Mouse (Mus musculus) gonadal fat pad, adult 2 months (tissue): ENCODE results near the gene Zfp280b. TPM values are rescaled to one million over a fixed set of nuclear protein-coding genes. Genes with fewer than 3 reads are reported as not detected.
"Not testable (repeated sequence)": the region's sequence is repeated elsewhere in the genome, so short reads cannot be mapped to it uniquely, and the experiment has no call there.

Experiments
- DNase-seq: peaks from one replicate; pipeline ENCODE4 v3.0.0-alpha.2; 2012; ENCODE audit warnings: low read depth
- polyA plus RNA-seq: library from polyadenylated mRNA; depleted of rRNA; stranded (reverse); fragments of >200 nt; gene quantifications from 2 replicates; pipeline ENCODE4 v1.2.3, GENCODE M21; 2012; rRNA removed

Zfp280b gene
- 4.4 and 4.8 TPM in 2 replicates for polyA plus RNA-seq

DNA sequence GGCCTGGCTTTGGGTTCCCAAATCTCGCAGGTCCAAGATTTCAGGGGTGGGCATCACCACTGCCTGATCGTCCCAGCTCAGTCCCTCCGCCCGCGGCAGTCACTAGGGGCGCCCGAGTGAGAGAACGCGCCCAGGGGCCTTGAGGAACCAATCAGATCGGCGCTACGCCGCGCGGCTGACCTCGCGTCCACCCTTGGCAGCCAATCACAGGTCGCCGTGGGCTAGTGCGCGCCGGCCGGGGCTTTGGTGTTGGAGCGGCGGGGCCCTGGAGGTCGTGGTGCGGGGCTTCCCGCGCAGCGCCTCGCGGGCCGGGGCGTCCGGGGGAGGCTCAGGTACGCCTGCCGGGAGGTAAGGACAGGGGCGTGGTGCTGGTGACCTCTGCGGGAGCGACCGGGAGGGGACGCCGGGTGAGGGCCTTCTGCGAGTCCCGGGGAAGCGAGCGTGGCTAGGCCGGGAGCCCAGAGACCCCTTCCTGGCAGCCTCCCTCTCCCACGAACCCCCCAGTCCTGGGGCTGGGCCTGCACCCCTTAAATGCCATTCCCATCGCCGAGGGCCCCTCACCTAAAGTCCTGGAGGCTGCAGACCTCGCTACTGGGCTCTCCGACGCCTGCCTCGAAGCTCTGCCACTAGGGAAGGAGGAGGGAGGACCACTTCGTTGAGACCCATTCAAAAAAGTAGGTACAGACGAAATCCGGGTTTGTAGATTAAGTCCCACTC, at the start of gene Zfp280b:
Gene Zfp280b, plus strand, starts transcription at position 249 of the 717 bp plus-strand sequence.
- DNase-seq: peak; percentile 17

DNA sequence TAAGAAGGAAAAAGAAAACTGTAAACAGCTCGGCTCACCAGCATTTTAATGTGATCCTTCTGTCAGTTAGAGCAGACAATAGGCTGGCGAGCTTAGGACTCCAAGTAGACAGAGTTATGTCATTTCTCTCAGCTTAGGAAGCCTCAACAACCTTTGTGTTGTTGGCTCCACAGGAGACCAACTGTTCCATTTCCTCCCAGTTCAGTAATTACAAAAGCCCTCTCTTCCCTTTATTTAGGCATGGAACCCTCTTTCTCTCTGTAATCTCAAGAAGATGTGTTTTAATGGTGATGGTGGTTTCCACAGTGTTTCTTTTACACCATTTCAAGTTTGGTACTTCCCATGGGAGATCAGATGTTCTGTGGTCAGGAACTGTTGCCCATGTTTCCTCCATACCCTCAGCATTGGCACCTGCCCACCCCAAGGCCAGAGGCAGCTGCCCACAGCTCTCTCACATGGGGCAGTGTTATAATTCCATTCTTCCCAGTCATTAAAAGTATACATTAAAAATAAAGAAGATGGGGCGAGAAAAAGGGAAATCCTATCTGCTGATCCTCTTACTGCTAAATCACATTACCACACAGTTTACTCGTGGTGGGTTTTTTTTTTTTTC, 41.9 kb upstream of the Zfp280b start:
- DNase-seq: no peak

DNA sequence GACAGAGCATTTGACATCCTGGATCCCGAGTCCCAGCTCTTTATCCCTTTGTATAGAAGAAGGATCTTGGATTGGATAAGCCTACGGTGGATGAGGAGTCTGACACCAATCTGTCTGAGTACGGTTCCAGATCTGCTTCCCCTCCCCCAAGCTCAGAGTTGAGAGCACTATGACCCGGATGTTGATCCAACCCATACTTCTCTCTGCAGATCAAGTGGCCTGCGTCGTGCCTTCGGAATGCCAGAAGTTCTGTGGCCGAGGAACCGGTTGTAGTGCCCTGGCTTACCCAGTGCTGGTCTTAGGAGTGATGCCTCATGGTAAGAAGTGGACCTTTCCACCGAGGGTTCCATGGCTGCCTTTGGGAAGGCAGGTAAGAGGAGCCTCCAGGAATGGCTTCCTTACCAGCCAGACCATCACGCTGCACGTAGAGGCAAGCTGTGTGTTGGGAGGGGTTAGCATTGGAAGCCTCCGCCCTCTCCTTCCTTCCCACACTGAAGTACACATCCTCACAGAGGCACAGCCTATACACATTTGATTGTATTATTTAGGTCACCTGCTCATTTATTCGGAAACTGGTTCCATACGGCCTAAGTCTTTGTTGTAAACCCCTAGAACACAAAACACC, 38.7 kb upstream of the Zfp280b start:
- DNase-seq: no peak

- not testable (repeated sequence) for DNase-seq
Measured at GRCm38 (mm10) chr10:75994531-75995210, 37.8 kb upstream of the Zfp280b start.

- no peak for DNase-seq
Measured at GRCm38 (mm10) chr10:75995463-75995862, 37.0 kb upstream of the Zfp280b start.

DNA sequence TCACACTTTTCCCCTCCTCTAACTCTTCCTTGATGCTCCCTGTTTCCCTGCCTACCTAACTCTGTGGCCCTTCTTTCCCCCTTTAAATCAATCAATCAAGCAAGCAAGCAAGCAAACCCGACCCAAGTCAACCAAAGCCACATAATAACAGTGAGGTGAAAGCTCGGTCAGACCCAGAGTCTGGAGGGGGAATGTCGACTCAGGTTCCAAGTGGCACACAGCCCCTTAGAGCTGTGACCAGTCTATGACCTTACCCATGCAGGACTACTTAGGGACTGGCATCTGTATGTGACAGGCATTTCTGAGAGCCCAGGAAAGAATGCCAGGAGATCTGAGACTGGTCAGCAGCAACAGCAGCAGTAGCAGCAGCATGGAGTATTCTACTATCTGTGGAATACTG, 36.1 kb upstream of the Zfp280b start:
- DNase-seq: no peak

- no peak for DNase-seq
Measured at GRCm38 (mm10) chr10:76001160-76001559, 31.3 kb upstream of the Zfp280b start.

DNA sequence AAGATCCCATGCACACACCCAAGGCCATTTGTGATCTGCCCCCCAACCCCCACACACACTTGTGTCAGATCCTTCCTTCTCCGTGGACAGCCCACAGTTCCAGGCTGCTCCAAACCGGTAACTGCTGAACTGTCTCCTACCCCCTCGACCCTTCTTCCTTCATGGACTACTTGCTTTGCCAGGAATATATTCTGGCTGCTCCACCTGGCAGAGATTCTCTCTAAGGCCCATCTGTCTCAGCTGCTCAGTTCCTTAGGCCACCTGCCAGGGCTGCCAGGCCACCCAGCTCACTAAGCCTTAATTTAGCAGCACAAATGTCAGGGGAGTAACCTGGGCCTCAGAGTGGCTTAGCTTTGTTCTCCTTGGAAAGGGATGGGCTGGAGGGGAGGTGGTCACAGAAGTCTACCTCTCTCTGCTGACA, 30.3 kb upstream of the Zfp280b start:
- no peak for DNase-seq

- no peak for DNase-seq
Measured at GRCm38 (mm10) chr10:76002615-76003014, 29.8 kb upstream of the Zfp280b start.

DNA sequence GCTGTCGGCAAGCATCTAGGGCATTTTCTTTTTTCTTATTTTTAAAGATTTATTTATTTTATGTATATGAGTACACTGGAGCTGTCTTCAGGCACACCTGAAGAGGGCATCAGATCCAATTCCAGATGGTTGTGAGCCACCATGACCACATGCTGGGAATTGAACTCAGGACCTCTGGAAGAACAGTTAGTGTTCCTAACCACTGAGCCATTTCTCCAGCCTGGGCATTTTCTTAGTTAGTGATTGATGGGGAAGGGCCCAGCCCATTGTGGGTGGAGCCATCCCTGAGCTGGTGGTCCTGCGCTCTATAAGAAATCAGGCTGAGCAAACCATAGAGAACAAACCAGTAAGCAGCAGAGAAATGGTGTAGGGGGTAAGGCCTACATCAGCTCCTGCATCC, 29.2 kb upstream of the Zfp280b start:
- DNase-seq: no peak

DNA sequence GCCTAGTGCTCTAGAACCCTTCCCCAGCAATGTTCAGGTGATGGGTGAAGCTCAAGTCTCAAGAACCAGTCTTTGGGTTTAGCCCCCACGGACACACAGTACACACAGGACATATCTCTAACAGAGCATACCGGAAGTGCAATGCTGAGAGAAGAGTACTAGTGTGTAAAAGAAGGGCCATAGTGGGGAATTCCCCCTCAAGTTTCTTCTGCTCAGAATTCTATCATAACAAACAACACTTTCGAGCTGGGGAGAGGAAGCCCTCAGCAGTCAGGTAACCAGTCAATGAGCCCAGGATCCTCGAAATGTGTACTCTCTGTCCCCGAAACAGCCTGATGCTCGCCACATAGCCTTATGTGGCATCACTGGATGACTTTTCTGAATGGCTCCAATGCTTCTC, 26.1 kb upstream of the Zfp280b start:
- DNase-seq: no peak

DNA sequence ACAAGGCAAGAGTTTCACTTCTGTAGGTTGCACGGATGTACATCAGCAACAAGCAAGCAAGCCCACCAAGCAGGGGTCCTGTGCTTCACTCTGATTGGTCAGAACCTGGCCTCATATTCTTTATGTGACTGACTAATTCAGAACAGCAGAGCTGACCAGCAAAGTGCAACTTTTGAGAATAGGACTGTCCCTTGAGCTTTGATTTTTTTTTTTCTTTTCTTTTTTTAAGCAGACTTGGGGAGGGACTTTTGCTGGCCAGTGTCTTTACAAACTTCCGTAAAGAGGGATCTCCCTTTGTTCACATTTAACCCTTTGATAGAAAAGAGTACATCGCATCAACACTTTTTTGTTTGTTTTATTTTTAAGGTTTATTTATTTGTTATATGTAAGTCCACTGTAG, 22.6 kb upstream of the Zfp280b start:
- DNase-seq: no peak

DNA sequence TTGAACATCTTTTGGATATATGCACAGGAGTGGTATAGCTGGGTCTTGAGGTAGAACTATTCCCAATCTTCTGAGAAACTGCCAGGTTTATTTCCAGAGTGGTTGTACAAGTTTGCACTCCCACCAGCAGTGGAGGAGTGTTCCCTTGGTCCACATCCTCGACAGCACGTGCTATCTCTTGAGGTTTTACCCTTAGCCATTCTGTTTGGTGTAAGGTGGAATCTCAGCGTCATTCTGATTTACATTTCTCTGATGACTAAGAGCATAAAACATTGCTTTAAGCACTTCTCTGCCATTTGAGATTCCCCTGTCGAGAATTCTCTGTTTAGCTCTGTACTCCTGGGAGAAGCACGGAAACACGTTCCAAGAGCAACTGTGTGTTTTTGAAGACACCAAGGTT, 19.5 kb upstream of the Zfp280b start:
- no peak for DNase-seq

DNA sequence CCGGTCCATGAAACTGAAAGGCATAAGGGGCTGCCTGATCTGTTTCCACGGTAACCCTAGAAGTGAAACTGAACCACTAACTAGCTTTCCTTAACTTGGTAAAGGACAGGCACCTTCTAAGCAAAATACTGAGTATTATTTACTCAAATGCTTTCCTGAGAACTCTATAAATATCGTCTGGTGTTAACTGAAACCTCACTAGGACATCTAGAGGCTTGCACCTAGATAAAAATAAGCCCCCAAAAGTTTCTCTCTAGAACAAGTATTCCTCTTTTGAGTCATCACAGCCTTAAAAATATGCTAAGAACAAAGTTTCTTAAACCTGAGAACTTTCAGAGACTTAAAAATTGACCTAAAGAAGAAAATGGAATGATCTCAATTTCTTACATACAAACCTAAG, 15.6 kb upstream of the Zfp280b start:
- no peak for DNase-seq

GRCm38 (mm10) chr10:76021728-76022127, 10.7 kb upstream of the Zfp280b start:
- no peak for DNase-seq

DNA sequence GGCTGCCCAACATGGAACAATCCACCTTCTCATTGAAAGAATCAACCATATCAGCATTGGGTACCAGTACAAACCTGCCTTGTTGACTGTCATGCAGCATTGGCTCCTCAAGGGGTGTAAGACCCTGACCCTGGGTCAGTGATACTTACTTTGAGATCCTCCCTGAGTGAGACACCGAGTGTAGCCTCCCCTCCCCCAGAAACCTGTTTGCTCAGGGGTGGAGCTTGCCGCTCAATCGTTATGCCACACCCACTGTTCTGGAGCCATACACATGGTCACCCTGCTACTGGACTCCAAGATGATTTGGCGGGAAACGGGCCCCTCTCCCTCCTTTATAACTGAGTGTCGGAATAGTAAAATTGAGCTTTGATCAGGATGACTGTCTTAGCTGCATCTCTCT, 8.5 kb upstream of the Zfp280b start:
- no peak for DNase-seq

- no peak for DNase-seq
Measured at GRCm38 (mm10) chr10:76025470-76026190, 6.8 kb upstream of the Zfp280b start.

DNA sequence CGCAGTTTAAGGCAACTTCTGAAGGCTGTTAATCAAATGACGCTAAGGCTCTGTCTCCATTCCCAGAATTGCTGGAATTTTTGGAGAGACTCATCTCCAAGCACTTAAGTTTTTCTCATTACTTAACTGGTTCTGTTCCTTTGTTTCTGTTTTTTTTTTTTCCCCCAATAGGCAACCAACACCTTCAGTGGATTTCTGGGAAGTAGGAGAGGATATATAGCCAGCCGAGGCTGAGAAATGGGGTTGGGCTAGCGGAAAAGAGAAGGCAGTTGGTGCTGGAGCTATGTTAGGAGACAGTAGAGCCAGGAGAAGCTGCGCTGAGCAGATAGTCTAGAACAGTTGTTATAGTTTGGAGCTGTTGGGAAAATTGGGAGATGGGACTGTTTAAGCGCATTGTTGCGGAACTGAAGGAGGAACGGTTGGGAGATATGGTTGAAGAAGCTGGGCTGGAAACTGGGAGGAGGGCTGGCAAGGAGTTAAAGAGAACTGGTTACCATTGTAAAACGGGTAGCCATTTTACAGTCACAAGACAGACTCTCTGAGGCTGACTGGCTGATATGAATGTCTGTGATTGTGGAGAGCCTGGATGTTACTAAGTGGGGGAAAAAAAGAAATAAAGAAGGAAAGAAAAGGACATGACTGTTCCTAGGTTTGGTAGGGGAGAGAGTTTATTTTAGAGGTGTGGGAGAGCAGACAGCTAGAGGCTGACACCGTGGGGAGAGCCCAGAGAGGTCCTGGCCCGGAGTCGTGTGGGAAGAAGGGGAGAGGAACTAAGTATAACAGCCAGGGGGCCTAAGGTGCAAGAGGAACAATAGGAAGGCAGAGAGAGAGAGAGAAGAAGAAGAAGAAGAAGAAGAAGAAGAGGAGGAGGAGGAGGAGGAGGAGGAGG, 5.1 kb upstream of the Zfp280b start:
- no peak for DNase-seq

GRCm38 (mm10) chr10:76028016-76028366, 4.5 kb upstream of the Zfp280b start:
- no peak for DNase-seq

GRCm38 (mm10) chr10:76028396-76028795, 4.1 kb upstream of the Zfp280b start:
- peak; percentile 5 for DNase-seq

DNA sequence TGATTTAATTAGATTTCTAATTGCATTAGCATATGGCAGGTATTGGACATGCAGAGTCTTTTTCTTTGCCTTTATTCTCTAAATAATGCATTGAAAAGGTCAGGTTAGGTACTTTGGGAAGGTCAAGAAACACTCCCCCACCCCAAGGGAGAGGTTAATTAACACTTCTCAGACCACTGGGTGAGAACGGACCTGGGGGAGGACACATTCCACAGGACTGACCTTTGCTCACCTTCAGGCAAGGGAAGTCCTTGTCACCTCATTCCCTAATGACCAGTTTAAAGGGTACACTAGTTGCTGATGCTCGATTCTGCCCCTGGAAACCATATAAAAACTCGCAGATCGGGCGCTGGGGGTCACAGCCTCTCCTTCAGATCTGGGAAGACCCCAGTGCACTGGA, 3.2 kb upstream of the Zfp280b start:
- no peak for DNase-seq
